Mouse (Mus musculus): ENCODE results near the gene Uba5. TPM values are rescaled to one million over a fixed set of nuclear protein-coding genes. Genes with fewer than 3 reads are reported as not detected.

The Uba5 gene
- polyA plus RNA-seq, 1 experiment from 2014 or later = 51.4 TPM

GRCm38 (mm10) chr9:104088555-104088954 is 25.6 kb upstream of the Uba5 start:
- WGBS = 93% methylated on average over 8 of the region's 8 CpGs
- H3K27ac ChIP-seq = no peak overlapping the region

GRCm38 (mm10) chr9:104085730-104086429 is 22.9 kb upstream of the Uba5 start:
- Histone ChIP-seq H3K27me3 (ENCODE audit: low read depth, poor library complexity, severe bottlenecking) (no peaks in the 10 kb centered on the region), H3K9me3 (replicated peaks) (no peaks in the 10 kb centered on the region), H3K4me3 (no peak overlapping the region), H3K36me3 (peaks cover 3% of the 10 kb centered on the region; the same call in 1 of the 2 replicates), H3K27ac (no peak overlapping the region), H3K4me1 (no peaks in the 10 kb centered on the region)
- WGBS = 51% methylated on average over 4 of the region's 4 CpGs
- DNase-seq (ENCODE audit: low spot score) = no peak

More at GRCm38 (mm10) chr9:104088555-104088954, 25.6 kb upstream of the Uba5 start:
- H3K4me3 ChIP-seq = no peak overlapping the region
- no peaks in the 10 kb centered on the region for H3K27me3 ChIP-seq (ENCODE audit: low read depth, poor library complexity, severe bottlenecking)
- peaks cover 3% of the 10 kb centered on the region; the same call in 1 of the 2 replicates for H3K36me3 ChIP-seq
- DNase-seq (ENCODE audit: low spot score) = no peak
- no peaks in the 10 kb centered on the region for H3K9me3 ChIP-seq (replicated peaks)
- no peaks in the 10 kb centered on the region for H3K4me1 ChIP-seq

DNA sequence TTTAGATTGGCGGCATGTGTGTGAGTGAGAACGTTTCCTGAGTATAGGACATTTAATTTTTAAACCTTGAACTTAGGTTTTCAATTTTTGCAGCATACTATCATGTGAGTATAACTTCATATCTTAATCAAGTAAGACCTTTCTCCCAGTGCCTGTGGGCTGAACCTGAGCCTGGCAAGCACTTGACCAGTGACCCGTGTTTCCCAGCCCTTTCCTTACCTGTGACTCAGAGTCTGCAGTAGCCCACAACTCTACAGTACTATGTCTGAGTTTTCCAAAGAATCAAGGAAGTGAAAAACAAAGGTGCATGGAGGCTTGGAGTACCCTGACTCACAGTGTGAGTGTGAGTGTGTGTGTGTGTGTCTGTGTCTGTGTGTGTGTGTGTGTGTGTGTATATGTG is 17.1 kb upstream of the Uba5 start:
- 85% methylated on average over 3 of the region's 3 CpGs for WGBS
- H3K4me1 ChIP-seq = no peaks in the 10 kb centered on the region
- peaks cover 3% of the 10 kb centered on the region; the same call in 1 of the 2 replicates for H3K36me3 ChIP-seq
- H3K4me3 ChIP-seq = no peak overlapping the region
- no peaks in the 10 kb centered on the region for H3K27me3 ChIP-seq (ENCODE audit: low read depth, poor library complexity, severe bottlenecking)
- no peaks in the 10 kb centered on the region for H3K9me3 ChIP-seq (replicated peaks)
- H3K27ac ChIP-seq = no peak overlapping the region
- no peak for DNase-seq (ENCODE audit: low spot score)

DNA sequence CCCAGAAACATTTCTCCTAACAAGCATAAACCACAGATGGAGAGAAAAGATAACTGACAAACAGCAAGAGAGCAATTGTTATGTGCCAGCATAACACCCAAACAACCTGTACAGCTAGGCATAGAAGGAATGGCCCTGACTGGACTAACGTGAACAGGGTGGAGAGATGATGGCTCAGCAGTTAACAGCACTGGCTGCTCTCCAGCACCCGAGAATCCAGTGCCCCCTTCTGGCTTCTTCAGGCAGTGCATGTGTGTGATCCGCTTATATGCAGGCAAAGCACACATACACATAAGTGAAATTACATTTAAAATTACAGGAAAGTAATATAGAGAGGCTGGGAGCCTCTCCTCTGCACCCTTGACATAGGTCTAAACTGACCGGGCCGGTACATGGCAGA is 16.4 kb upstream of the Uba5 start:
- Histone ChIP-seq H3K4me1 (no peaks in the 10 kb centered on the region), H3K36me3 (peaks cover 3% of the 10 kb centered on the region; the same call in 1 of the 2 replicates), H3K27me3 (ENCODE audit: low read depth, poor library complexity, severe bottlenecking) (no peaks in the 10 kb centered on the region), H3K9me3 (replicated peaks) (no peaks in the 10 kb centered on the region), H3K27ac (no peak overlapping the region), H3K4me3 (no peak overlapping the region)
- WGBS = 65% methylated on average over 5 of the region's 5 CpGs
- DNase-seq (ENCODE audit: low spot score) = peak; percentile 66

- 92% methylated on average over 1 of the region's 1 CpGs for WGBS
- H3K36me3 ChIP-seq = no peaks in the 10 kb centered on the region
- no peaks in the 10 kb centered on the region for H3K9me3 ChIP-seq (replicated peaks)
- H3K27ac ChIP-seq = no peak overlapping the region
- no peak for DNase-seq (ENCODE audit: low spot score)
- no peaks in the 10 kb centered on the region for H3K4me1 ChIP-seq
- no peaks in the 10 kb centered on the region for H3K27me3 ChIP-seq (ENCODE audit: low read depth, poor library complexity, severe bottlenecking)
- no peak overlapping the region for H3K4me3 ChIP-seq
These were observed 15.8 kb upstream of the Uba5 start for GRCm38 (mm10) chr9:104078780-104079179.

GRCm38 (mm10) chr9:104075808-104076207 is 12.9 kb upstream of the Uba5 start:
- Histone ChIP-seq H3K27ac (no peak overlapping the region), H3K4me3 (no peak overlapping the region), H3K9me3 (replicated peaks) (no peaks in the 10 kb centered on the region), H3K27me3 (ENCODE audit: low read depth, poor library complexity, severe bottlenecking) (no peaks in the 10 kb centered on the region), H3K36me3 (no peaks in the 10 kb centered on the region), H3K4me1 (no peaks in the 10 kb centered on the region)
- WGBS = 63% methylated on average over 2 of the region's 2 CpGs
- DNase-seq (ENCODE audit: low spot score) = no peak

DNA sequence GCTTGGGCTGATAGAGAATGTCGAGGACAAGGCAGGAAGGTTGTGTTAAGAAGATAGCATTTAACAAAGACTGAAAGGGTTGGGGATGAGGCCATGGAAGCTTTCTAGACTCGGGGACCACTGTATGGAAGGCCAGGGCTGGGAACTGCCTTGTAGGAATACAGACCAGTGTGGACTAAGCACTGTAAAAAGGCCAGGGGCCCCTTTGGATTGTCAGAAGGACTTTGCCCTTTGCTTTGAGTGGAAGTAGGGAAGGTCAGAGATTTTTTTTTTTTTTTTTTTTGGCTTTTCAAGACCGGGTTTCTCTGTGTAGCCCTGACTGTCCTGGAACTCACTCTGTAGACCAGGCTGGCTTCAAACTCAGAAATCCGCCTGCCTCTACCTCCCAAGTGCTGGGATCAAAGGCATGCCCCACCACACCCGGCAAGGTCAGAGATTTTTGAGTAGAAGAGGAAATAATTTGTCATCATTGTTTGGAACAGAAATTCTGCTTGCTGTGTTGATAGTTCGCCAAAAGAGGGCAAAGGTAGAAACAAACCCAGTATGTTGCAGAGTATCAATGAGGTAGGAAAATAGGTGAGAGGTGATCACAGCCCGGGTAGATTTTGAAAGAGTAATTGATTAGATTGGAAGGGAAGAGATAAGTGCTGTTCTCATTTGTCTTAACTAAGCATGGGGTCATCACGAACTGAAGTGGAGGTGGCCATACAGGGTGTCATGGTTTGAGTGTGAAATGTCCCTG is 8.1 kb upstream of the Uba5 start:
- Histone ChIP-seq H3K27ac (no peak overlapping the region), H3K4me3 (no peak overlapping the region), H3K27me3 (ENCODE audit: low read depth, poor library complexity, severe bottlenecking) (no peaks in the 10 kb centered on the region), H3K4me1 (no peaks in the 10 kb centered on the region), H3K36me3 (no peaks in the 10 kb centered on the region), H3K9me3 (replicated peaks) (no peaks in the 10 kb centered on the region)
- no peak for DNase-seq (ENCODE audit: low spot score)
- 83% methylated on average over 8 of the region's 8 CpGs for WGBS

GRCm38 (mm10) chr9:104070241-104070640 is 7.3 kb upstream of the Uba5 start:
- 84% methylated on average over 4 of the region's 4 CpGs for WGBS
- H3K27ac ChIP-seq = no peak overlapping the region
- no peak for DNase-seq (ENCODE audit: low spot score)
- H3K27me3 ChIP-seq (ENCODE audit: low read depth, poor library complexity, severe bottlenecking) = no peaks in the 10 kb centered on the region
- H3K4me1 ChIP-seq = no peaks in the 10 kb centered on the region
- no peaks in the 10 kb centered on the region for H3K9me3 ChIP-seq (replicated peaks)
- no peak overlapping the region for H3K4me3 ChIP-seq
- H3K36me3 ChIP-seq = no peaks in the 10 kb centered on the region

DNA sequence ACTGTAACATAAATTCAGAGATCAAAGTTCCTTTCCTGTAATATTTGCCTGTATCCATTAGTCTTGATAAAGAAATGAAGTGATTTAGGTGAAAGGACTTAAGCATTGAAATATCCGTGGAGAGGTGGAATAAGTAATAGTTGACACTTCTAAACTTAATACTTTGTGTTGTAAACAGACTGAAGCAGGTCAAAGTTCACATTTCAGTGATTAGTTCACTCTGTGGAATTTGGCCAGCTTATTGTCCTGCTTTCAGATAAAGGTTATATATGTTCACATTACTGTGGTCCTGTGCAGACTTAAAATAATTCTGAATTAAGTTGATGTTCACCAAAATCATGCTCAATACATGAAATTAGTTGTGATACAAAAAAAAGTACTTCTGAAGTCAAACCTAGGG is 1.6 kb upstream of the Uba5 start:
- Histone ChIP-seq H3K36me3 (peaks cover 14% of the 10 kb centered on the region), H3K27ac (no peak overlapping the region), H3K9me3 (replicated peaks) (no peaks in the 10 kb centered on the region), H3K4me1 (peaks cover 18% of the 10 kb centered on the region), H3K4me3 (no peak overlapping the region), H3K27me3 (ENCODE audit: low read depth, poor library complexity, severe bottlenecking) (no peaks in the 10 kb centered on the region)
- DNase-seq (ENCODE audit: low spot score) = no peak
- WGBS = 43% methylated on average over 1 of the region's 1 CpGs

GRCm38 (mm10) chr9:104063244-104063961 is 469 bp upstream of the Uba5 start, which contains the start of gene Acad11:
Gene Acad11, plus strand, starts transcription at chr9:104063377.
- WGBS = under 1% methylated on average over 30 of the region's 30 CpGs
- peak; percentile 87 for DNase-seq (ENCODE audit: low spot score)
- peak within 1 kb of the TSS; percentile 90 for H3K27ac ChIP-seq

DNA sequence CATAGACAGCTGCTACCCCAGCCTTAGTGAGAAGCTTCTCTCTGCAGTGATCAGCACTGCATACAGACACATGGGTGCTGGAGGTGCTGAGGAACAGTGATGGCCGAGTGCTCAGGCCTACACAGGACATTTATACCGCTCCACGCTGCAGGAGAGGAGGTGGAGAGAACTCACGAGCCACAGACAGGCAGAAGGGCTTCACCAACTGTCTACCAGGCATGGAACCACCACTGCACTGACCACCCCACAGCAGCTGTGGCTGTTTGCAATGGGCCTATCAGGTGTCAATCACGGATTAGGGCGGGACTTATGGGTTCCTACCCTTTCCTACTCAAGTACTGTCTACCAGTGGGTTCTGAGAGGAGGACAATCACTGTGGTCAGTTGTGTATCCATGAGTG is 11.9 kb downstream of the Uba5 start:
- Histone ChIP-seq H3K4me1 (no peaks in the 10 kb centered on the region), H3K36me3 (peaks cover 96% of the 10 kb centered on the region), H3K27ac (no peak overlapping the region), H3K4me3 (no peak overlapping the region), H3K27me3 (ENCODE audit: low read depth, poor library complexity, severe bottlenecking) (no peaks in the 10 kb centered on the region), H3K9me3 (replicated peaks) (no peaks in the 10 kb centered on the region)
- no peak for DNase-seq (ENCODE audit: low spot score)
- 87% methylated on average over 6 of the region's 6 CpGs for WGBS

More at GRCm38 (mm10) chr9:104063244-104063961, 469 bp upstream of the Uba5 start, which contains the start of gene Acad11:
- Histone ChIP-seq H3K4me3 (peak within 1 kb of the TSS; percentile 87), H3K36me3 (peaks cover 19% of the 10 kb centered on the region), H3K9me3 (replicated peaks) (no peaks in the 10 kb centered on the region), H3K4me1 (peaks cover 18% of the 10 kb centered on the region), H3K27me3 (ENCODE audit: low read depth, poor library complexity, severe bottlenecking) (no peaks in the 10 kb centered on the region)

GRCm38 (mm10) chr9:104043676-104044075 is 19.3 kb downstream of the Uba5 start:
- H3K4me3 ChIP-seq = no peak overlapping the region
- no peaks in the 10 kb centered on the region for H3K9me3 ChIP-seq (replicated peaks)
- 86% methylated on average over 4 of the region's 4 CpGs for WGBS
- no peak overlapping the region for H3K27ac ChIP-seq
- no peaks in the 10 kb centered on the region for H3K4me1 ChIP-seq
- no peak for DNase-seq (ENCODE audit: low spot score)
- no peaks in the 10 kb centered on the region for H3K27me3 ChIP-seq (ENCODE audit: low read depth, poor library complexity, severe bottlenecking)
- H3K36me3 ChIP-seq = peaks cover 40% of the 10 kb centered on the region

DNA sequence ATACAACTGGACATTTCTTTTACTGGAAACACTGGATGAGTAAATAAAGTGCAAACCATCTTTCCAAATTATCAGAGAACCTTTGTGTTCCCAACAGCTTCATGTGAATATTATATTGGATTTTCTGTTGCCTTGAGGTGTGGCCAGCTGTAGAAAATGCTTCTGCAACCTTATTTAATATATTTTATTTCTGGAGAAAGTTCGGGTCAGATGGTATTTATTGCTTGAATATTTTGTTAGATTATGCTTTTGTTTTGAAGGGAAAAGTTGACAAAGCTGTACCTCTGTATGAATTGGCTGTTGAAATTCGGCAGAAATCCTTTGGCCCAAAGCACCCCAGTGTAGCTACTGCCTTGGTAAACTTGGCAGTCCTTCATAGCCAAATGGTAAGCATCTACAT is 22.6 kb downstream of the Uba5 start, which contains the start of gene Gm28305:
TSS of gene Gm28305 (plus strand) at position 301 of the 400 bp plus-strand sequence.
- Histone ChIP-seq H3K36me3 (peaks cover 25% of the 10 kb centered on the region), H3K4me1 (0 out of 2 replicates have a peak, but pooled peaks cover under 1% of the 10 kb centered on the region), H3K4me3 (no peak within 1 kb of the TSS), H3K27me3 (ENCODE audit: low read depth, poor library complexity, severe bottlenecking) (no peaks in the 10 kb centered on the region), H3K9me3 (replicated peaks) (no peaks in the 10 kb centered on the region), H3K27ac (no peak within 1 kb of the TSS)
- no peak for DNase-seq (ENCODE audit: low spot score)
- WGBS = 72% methylated on average over 2 of the region's 2 CpGs
